Mouse (Mus musculus) brain, adult 2 months (tissue): ENCODE results near the gene Ssrp1.
A peak's percentile ranks its signal among the peaks of the same experiment; 100 is the strongest.

Source experiments
- DNase-seq: peaks from one replicate; pipeline ENCODE4 v3.0.0; 2011; ENCODE audit warnings: low read depth, low spot score

The Ssrp1 gene

DNA sequence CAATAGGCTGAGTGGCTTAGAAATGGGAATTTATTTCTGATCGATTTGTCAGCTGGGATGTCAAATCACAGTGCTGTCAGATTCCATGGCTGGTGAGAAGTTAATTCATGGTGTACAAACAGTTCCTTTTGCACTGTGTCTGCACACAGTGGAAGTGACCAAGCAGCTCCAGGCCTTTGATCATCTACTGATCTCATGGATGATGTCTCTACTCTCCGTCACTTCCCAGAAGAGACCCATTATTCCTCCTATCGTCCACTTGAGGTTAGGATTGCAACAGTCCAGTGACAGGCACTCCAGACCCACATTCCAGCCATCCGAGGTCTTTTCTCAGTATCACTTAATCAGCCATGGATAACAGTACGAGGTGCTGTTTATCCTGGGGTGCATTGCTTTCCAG lies 36.7 kb downstream of the Ssrp1 start:
- DNase-seq: no peak

DNA sequence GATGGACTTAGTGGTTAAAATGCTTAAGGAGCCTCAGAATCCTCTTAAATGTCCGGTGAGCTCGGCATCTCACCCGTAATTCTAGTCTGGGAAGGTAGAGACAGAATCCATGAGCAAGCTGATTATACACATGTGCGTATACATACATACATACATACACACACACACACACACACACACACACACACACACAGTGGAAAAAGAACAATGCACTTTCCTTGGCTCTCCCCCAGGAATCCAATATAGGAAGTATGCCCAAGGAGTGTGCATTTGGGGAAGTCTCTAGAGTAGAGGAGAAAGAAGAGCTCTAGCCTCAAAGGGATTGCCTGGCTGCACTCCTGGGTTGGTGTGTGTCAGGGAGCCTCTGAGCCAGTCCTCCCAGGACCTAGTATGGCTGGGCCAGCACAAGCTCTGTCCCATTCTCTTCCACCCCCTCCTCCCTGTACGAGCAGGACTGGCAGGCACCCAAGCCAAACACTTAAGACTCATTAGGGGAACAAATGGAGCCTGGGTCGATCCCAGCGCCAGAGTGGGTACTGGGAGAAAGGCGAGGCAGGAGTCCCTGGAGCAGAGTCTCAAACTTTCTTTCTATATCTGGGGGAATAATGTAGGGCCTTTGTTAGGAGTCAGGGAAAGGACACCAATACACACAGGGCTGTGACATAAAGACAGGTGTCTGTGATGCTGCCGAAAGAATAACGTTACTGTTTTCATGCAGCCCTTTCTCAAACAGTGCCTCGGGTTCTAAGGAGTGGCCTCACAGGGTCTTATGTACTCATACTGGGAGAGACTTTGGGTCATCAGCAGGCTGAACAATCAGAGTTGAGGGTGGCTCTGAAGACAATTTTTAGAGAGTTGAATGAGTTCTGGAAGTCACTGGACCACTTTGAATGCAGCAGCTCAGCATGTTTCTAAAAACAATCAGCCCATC lies 51.9 kb downstream of the Ssrp1 start:
- DNase-seq: no peak

DNA sequence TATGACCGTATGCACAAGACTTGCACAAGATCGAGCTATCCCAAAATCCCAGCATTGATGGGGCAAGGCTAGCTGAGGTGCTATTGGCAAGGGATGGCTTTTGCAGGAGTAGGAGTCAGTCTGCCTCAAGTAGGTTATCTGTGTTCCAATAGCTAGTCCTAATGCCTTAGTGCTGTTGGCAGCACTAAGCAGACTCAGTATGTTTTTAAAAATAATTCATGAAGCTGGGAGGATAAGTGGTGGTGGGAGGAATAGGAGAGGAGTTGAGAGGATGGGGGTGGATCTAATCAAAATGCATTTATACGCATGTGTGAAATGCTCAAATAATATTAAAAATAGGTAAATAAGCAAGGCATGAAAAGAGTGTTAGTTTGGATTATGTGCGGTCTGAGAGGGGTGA lies 54.3 kb downstream of the Ssrp1 start:
- DNase-seq: peak; percentile 39

DNA sequence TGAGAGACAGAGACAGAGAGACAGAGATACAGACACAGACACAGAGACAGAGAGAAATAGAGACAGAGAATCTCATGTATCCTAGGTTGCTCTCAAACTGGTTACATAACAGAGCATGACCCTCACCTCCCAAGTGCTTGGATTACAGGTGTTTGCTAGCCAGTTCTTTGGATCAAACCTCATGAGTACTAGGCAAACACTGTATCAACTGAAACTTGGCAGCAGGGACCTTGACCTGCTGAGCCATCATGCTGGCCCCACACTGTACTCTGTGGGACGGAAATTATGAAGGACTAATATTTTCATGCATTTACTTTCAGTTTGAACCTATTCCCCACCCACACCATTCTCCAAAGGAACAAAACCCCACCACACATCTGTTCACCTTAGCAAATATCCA lies 56.3 kb downstream of the Ssrp1 start:
- DNase-seq: no peak

DNA sequence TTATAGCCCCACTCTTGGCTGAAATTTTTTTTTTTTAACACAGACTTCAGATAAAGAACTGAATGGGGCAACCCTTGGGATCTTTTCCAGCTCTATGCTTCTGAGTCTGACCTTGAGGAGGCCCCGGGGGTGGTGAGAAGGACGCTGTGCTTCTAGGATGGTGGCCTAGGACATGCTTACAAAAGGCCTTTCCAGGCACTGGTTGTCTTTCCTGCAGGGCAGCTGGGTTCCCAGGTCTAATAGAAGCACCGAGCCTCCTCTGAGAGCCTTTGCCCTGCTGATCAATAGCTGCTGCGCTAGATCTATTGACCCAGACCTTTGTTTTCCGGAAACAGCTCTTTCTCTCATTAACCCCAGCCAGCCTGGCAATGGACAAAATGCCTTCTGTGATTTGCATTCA lies 58.9 kb downstream of the Ssrp1 start:
- DNase-seq: no peak
